8 mouse cellular contexts compared by ENCODE assay signal in the genomic region with DNA sequence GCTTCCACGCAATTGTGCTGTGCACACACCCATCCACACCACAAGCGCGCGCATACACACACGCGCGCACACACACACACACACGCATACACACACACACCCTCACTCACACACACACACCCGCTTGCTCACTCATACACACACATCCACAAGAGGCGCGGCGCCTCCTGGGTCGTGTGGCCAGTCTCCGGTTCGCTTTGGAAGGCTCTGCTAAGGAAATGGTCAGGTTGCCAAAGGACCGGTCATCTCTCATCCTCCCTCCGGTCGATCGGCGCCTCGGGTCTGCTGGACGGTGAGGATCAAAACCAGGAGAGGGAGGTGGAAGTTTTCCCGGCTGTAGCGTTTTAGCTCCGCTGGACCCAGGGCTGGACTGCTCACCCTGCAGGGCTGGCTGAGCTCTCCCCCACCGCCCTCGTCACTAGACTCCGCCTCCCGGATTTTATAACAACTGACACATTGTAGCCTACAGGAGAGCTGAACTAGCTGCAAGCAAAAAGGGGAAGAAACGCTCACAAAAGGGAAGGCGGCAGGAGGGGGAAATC. TPM values are rescaled to one million over a fixed set of nuclear protein-coding genes. Genes with fewer than 3 reads are reported as not detected.
DNase-seq lines count a peak whose midpoint lies in the region; ATAC-seq lines count a peak whose summit lies in the region.

Srgap3 (minus strand) TSS at position 372 of the 542 bp plus-strand sequence.

- ATAC-seq in activated CD4-positive, CD25-positive, alpha-beta regulatory T cell, adult 4 months = peak; percentile 14
- ATAC-seq in megakaryocyte, adult 5-6 weeks (ENCODE audit: poor library complexity, severe bottlenecking) = peak; percentile 84

- DNase-seq in cerebellum, postnatal 36 days = peak; percentile 86 to 87
- peak; percentile 44 to 50 for DNase-seq in gastrocnemius, adult 8-10 months (ENCODE audit: low spot score in 2 of 2)
- peak; percentile 52 for DNase-seq in hindlimb bud, embryonic 11.5 days (ENCODE audit: extremely low spot score, low read depth, low spot score)
- DNase-seq in left cerebral cortex, adult 8-10 months (ENCODE audit: low spot score in 2 of 2) = peak; percentile 73 to 89
- DNase-seq in right cerebral cortex, adult 2 months (ENCODE audit: low spot score in 2 of 2) = peak; percentile 88 to 91
- peak; percentile 76 to 83 for DNase-seq in urinary bladder, postnatal 36 days (ENCODE audit: low spot score in 2 of 2)

RNA-seq across cellular contexts. Expression of gene Srgap3, which starts in this region (rescaled TPM):
- polyA plus RNA-seq in activated CD4-positive, CD25-positive, alpha-beta regulatory T cell, adult 4 months (2017; shearing (Covaris generic)) = under 1 TPM; 0.29 to 0.31 TPM
- under 1 TPM; 0.27 to 0.67 (median 0.48) TPM for total RNA-seq in gastrocnemius, adult 8-10 months (2022)
- total RNA-seq in left cerebral cortex, adult 8-10 months (2022) = 100 to 1,000 TPM; 188 to 214 (median 199) TPM
- 3.5 and 6.1 TPM in 2 replicates for total RNA-seq in megakaryocyte, adult 5-6 weeks (2015)
- total RNA-seq in megakaryocyte, adult 5-6 weeks (2017) = 2.7 and 2.8 TPM in 2 replicates

Comparison
In these comparisons a context has a peak if more than half of its experiments do, and no peak if none do; other contexts are left out.
1. Peak in every context shown above with its lines: DNase-seq and ATAC-seq.
2. RNA of gene Srgap3 (total RNA-seq): 188 to 214 TPM in left cerebral cortex, adult 8-10 months; 2.7 to 6.1 TPM in megakaryocyte, adult 5-6 weeks and 0.27 to 0.67 TPM in gastrocnemius, adult 8-10 months; every median in the first group is over 10 times any median in the second.
3. Peak in ATAC-seq in activated CD4-positive, CD25-positive, alpha-beta regulatory T cell, adult 4 months; RNA of the gene not detected or under 1 TPM.
4. Peak in DNase-seq in gastrocnemius, adult 8-10 months; RNA of the gene not detected or under 1 TPM.